Mouse (Mus musculus) kidney, adult 8-10 months (tissue): ENCODE measurements at regions not wholly inside any gene's neighbourhood (a gene's known extent, or its start where the extent isn't known, plus 50 kb on each side); places are given as distances from the start of the nearest gene placed in this dataset.

Source experiments
- DNase-seq, 2 experiments: peaks; one replicate each; pipeline ENCODE4 v3.0.0; 2022

DNA sequence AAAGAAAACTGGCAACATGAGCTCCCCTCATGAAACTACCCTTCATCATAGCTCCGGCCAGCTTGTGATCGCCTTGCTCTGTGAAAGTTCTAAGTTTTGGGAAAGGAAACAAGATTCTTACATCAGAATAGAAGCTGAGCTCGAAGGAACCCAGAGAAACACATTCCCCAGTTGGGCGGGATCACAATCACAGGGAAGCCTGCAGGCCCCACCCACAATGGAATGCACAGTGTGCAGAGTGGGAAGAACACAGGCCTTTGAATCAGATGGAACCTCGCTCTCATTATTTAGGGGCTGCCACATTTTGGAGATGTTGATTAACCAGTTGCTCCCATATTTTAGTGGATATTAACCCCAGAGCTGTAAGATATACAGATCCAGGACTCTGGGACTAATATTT lies 234.9 kb downstream of the Sox2 start:
- DNase-seq: no peak

GRCm38 (mm10) chr3:34893381-34893780 lies 243.2 kb downstream of the Sox2 start:
- no peak for DNase-seq

GRCm38 (mm10) chr3:34903106-34903505 lies 252.9 kb downstream of the Sox2 start:
- peak in 1 of 2 experiments; percentile 37 for DNase-seq

GRCm38 (mm10) chr3:34908489-34908888 lies 258.3 kb downstream of the Sox2 start:
- DNase-seq: no peak

- DNase-seq: no peak
These were observed 259.1 kb downstream of the Sox2 start for GRCm38 (mm10) chr3:34909350-34909749.

DNA sequence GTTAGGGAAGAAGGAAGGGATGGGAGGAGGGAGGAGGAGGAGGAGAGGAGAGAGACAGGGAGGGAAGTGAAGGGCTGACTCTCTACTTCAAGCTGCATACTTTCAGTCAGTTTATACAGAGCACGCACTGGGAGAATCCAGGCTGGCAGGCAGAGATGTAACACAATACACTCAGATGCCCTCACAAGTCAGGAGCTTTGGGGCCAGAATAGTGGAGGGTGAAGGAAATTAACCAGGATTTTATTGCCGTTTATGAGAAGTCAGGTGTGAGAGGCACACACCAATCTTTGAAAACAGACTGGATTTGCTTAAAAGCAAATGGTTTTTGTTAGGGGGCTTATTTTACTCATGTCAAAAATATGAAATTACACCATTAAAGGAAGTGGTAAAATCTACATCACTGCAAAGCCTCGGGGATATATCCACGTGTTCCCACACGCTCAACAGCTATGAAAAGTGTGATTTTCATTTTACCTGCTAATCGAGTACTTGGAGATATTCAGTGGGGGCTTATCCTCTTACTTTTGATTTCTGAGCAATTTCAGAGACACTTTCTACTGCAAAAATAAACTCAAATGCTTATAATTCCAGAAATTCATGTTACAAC lies 268.2 kb downstream of the Sox2 start:
- DNase-seq: no peak

DNA sequence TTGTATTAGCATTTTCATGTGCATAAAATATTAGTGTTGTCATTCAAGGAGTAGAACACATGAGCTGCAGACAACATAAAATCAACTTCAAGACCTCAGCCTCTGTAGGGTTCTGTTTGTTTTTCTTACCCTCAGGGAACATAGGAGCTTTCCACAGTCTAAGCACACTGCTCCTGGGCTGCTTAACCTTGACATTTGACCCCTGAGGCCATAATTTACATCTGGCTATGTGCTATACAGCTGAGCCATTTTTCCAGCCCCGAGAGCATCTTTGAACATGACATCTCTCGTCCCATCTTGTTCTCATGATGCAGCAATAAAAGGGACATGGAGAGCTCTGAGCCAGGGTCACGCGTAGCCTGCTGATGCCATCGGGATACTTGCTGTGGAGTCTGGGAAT lies 270.3 kb downstream of the Sox2 start:
- no peak for DNase-seq

GRCm38 (mm10) chr3:34949867-34950266 lies 299.7 kb downstream of the Sox2 start:
- DNase-seq: no peak

GRCm38 (mm10) chr3:34956183-34956582 lies 306.0 kb downstream of the Sox2 start:
- no peak for DNase-seq

DNA sequence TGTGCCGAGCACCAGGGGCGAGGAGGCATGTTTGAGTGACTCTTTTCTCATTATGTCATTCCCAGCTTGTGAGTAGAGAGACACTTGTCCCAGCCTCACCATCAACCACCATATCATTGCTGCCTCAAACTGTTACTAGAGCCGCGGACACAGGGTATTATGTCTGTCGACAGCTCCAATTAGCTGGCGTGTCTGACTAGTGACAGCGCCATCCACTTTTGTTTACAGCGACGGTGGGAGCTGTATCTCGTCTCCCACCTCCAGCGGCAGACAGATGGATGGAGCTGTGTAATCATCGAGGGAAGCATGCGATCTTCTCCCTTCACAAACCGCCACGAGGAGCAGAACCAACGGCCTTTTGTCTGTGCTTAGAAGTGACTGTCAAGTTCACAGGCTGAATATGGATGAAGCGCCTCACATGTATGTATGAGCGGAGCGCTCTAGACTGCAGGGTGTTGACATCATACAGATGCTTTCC lies 308.9 kb downstream of the Sox2 start:
- DNase-seq: no peak

GRCm38 (mm10) chr3:34966442-34966841 lies 316.2 kb downstream of the Sox2 start:
- DNase-seq: no peak

DNA sequence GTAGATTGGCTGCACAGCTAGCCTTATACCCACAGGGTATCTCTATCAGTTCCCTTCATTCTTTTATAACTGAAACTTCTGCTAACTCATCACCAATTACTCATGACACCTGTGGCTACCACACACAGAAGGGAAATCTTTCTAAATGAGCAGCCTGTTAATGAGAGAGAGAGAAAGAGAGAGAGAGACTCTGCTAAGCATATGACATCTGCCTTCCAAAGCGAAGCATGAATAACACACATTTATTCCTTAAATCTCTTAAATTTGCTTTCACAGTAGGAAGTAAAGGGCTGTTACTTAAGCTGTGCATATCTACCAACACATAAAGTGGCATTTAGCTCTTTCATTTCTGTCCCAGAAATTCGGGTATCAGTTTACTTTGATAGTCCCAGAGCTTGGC lies 317.7 kb downstream of the Sox2 start:
- DNase-seq: no peak

DNA sequence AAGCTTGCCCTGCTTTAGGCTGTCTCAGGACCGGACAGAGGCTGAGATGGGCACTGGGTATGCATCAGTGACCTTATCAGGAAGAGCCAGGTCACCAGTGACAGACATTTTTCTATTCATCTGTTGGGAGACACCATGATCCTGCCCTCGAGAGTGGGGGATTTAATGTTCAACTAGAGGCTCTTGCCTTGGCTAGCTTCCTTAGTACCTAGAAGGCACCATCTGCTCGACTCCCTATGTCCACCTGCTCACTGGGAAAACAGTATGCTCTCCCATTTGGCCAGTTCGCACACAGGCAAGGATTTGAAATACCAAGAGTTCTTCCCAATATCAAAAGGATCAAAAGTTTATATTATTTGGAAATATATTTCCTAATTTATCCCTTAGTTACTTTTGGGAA lies 321.3 kb downstream of the Sox2 start:
- DNase-seq: no peak

GRCm38 (mm10) chr3:34974371-34974770 lies 324.2 kb downstream of the Sox2 start:
- no peak for DNase-seq
